Mouse (Mus musculus): Measurements from ENCODE around the gene Sel1l2.

DNA sequence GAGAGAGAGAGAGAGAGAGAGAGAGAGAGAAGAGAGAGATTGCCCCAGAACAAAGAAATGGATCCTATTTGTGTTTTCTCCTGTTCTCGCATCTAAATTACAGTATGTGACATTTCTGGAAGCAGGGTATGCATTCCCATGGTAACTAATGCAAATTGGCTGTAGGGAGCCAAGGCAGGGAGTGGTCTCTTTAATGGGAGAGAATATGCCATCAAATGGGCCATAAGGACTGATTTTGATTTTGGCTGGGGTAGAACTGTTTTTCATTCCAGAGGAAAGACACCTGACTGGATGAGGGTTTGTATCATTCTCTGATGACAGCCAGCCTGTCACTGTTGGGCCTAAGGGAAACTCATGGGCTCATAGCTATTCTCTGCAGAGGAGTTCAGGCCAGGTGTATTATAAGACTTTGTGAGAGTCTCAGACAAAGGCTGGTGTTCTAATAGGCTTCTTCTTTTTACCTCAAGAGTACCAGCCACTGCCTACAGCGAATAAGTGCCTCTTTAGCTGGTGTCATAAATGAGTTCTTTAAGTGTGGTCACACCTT, 133.8 kb downstream of the Sel1l2 start:
- TF ChIP-seq GATA1 (IDR thresholded peaks at IDR 0.05; ENCODE audit: borderline replicate concordance, low read length): no peak
- TF ChIP-seq FLI1 (IDR thresholded peaks at IDR 0.05; ENCODE audit: low read length): no peak

Measured in megakaryocyte, embryonic 14.5 days (primary cell).